Mouse (Mus musculus) right cerebral cortex, postnatal 10 days (tissue): Measurements from ENCODE around the gene Myh7b.

Source experiments
- DNase-seq, 2 experiments: peaks; one replicate each; pipeline ENCODE4 v3.0.0; 2021; ENCODE audit warnings: low spot score in 2 of 2

Gene Myh7b

DNA sequence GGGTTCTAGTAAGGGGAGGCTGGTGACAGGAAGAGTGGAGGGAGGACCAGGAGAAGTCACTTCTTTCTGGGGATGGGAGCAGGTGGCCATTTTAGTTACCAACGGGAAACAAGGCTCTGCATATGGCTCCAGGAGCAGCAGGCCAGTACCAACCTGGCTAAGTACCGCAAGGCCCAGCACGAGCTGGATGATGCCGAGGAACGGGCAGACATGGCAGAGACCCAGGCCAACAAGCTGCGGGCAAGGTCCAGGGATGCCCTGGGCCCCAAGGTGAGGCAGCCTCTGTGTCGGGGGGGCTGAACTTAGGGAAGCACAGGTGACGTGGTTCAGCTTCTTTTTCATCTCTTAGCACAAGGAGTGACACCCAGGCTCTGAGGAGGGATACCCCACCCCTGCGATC lies 22.7 kb downstream of the Myh7b start:
- no peak for DNase-seq

GRCm38 (mm10) chr2:155634562-155634961 lies 23.6 kb downstream of the Myh7b start:
- no peak for DNase-seq

- no peak for DNase-seq
These were observed 24.9 kb downstream of the Myh7b start for GRCm38 (mm10) chr2:155635961-155636360.

GRCm38 (mm10) chr2:155636881-155637280 lies 25.9 kb downstream of the Myh7b start:
- DNase-seq, result no peak

DNA sequence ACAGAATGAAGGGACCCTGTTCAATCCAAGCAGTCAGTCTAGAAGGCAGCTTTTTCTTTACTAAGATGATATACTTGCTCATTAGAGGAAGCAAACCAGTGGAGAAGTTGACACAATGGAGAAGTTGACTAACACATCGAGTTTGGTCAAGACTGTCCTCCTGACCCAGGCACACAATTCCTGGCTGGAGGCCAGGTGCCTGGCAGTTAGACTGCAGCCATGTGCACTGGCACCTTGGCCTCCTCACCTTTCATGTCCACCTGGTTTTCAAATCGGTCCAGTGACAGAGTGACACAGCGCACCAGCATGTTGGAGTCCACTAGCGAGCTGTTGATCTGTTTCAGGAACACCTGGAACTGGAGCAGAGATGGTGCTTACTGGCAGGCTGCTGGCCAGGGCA lies 26.4 kb downstream of the Myh7b start:
- no peak for DNase-seq

DNA sequence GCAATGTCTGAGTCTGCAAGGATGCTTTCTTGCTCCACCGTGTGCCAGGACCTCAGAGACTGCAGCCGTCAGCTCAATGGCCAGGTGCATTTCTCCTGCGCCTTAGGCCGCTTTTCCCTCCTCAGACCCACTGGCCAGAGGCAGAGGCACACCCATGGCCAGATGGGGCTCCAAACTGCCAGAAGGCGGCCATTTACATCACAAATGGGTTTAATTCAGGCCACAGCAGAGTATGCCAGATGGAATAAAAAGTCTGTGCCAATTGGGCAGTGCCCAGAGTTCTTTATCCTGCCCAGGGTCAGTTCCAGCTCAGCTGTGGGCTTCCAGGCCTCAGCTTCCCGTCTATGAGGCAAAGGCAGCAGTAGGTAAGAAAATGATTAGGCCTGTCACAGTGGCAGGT lies 29.6 kb downstream of the Myh7b start:
- DNase-seq, result peak; percentile 75 to 80

- no peak for DNase-seq
These were observed 30.8 kb downstream of the Myh7b start for GRCm38 (mm10) chr2:155641540-155642472.

GRCm38 (mm10) chr2:155645746-155646145 lies 34.7 kb downstream of the Myh7b start:
- no peak for DNase-seq

DNA sequence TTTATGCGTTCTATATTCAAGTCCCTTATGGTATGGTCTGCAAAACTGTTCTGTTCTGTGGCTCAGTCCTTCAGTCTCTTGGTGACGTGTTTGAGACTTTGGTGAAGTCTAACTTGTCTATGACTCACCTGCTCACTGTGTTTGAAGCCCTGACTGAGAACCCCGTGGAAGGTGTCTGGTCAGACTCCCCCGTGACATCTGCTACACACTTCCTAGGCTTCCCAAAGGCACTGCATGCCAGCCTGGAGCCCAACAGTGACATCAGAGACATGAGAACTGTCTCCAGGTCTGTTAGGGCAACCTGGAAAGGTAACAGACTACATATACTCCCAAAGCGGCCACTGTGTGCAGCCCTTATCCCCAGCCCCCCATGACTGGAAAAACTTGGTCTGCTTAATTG lies 41.6 kb downstream of the Myh7b start:
- no peak for DNase-seq

GRCm38 (mm10) chr2:155655759-155656372 lies 44.9 kb downstream of the Myh7b start:
- DNase-seq, result no peak

GRCm38 (mm10) chr2:155662390-155662789 lies 51.4 kb downstream of the Myh7b start:
- DNase-seq, result no peak

DNA sequence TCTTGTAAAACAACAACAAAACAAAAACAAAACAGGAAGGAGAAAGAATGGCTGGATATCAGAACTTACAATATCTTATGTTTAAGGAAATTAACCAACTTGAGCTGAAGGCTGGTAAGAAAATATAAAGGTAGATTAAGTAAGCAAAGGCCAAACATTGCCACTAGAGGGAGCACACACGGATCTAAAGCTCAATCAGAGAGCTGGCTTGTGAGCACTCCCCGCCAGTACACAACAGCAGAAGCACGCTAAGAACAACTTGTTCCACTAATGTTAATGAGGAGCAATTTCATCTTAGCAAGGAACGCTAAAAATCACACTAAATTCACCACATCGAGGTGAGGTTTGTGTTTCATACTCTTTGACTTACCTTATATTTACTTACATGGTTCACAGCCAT lies 52.1 kb downstream of the Myh7b start:
- DNase-seq, result peak; percentile 57 to 75

GRCm38 (mm10) chr2:155663910-155664460 lies 53.0 kb downstream of the Myh7b start:
- no peak for DNase-seq

- DNase-seq, result no peak
These were observed 56.9 kb downstream of the Myh7b start for GRCm38 (mm10) chr2:155667881-155668280.

- DNase-seq, result no peak
These were observed 57.4 kb downstream of the Myh7b start for GRCm38 (mm10) chr2:155668461-155668860.

GRCm38 (mm10) chr2:155671236-155671635 lies 60.2 kb downstream of the Myh7b start:
- no peak for DNase-seq

GRCm38 (mm10) chr2:155673546-155673945 lies 62.5 kb downstream of the Myh7b start:
- DNase-seq, result peak; percentile 57 to 71

GRCm38 (mm10) chr2:155675118-155675517 lies 64.1 kb downstream of the Myh7b start:
- no peak for DNase-seq

GRCm38 (mm10) chr2:155679586-155680110 lies 68.6 kb downstream of the Myh7b start:
- DNase-seq, result no peak

DNA sequence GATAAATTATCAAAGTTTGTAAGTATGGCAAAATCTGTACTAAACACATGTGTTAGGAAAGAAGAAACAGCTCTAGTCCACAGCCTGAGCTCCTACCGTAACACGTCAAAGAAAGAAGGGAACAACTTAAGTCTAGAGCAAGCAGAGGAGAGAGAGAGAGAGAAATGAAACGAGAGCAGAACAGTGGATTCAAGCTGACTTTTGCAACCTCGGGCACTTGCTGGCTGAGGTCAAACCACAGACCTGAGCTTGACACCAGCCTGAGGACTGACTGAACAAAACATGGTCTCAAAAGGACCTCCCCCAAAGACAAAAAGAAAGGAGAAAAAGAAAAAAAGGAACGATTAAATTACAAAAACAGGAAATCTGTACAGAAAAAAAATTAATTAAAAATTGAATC lies 69.6 kb downstream of the Myh7b start:
- DNase-seq, result no peak

GRCm38 (mm10) chr2:155681194-155681593 lies 70.2 kb downstream of the Myh7b start:
- no peak for DNase-seq

- DNase-seq, result no peak
These were observed 70.9 kb downstream of the Myh7b start for GRCm38 (mm10) chr2:155681874-155682273.

- no peak for DNase-seq
These were observed 72.1 kb downstream of the Myh7b start for GRCm38 (mm10) chr2:155683137-155683536.
